Mouse (Mus musculus) limb, embryonic 11.5 days (tissue): Measurements from ENCODE around the gene Lhfpl4. TPM values are rescaled to one million over a fixed set of nuclear protein-coding genes. Genes with fewer than 3 reads are reported as not detected.

Experiments used
- ATAC-seq: fragments of 200-750 bp; cut with Nextera tagmentation; 2 replicates; pipeline ENCODE4 v1.8.0; 2017; ENCODE audit warnings: low read depth; ENCODE audit not compliant: insufficient number of reproducible peaks, low FRiP score, low TSS enrichment
- DNase-seq: peaks from one replicate; pipeline ENCODE4 v3.0.0-alpha.2; 2015; ENCODE audit warnings: low spot score
- H3K27ac ChIP-seq: fragments of 300-500 bp; sonication (generic); replicated peaks from 2 replicates; pipeline ENCODE4 v1.5.1; 2014; ENCODE audit warnings: low read depth, mild to moderate bottlenecking, low read length
- H3K27me3 ChIP-seq: fragments of 300-500 bp; sonication (generic); 2 replicates; pipeline ENCODE4 v1.6.1; 2014; ENCODE audit warnings: mild to moderate bottlenecking, low read length, mixed read lengths; ENCODE audit not compliant: control insufficient read depth, insufficient read depth
- H3K36me3 ChIP-seq: fragments of 300-500 bp; sonication (generic); 2 replicates; pipeline ENCODE4 v1.6.1; 2014; ENCODE audit warnings: mild to moderate bottlenecking, low read length, moderate library complexity, mixed read lengths; ENCODE audit not compliant: control insufficient read depth, insufficient read depth
- H3K4me1 ChIP-seq: fragments of 300-500 bp; sonication (generic); 2 replicates; pipeline ENCODE4 v1.6.1; 2014; ENCODE audit warnings: low read length, mixed read lengths; ENCODE audit not compliant: control insufficient read depth, insufficient read depth
- H3K4me2 ChIP-seq: fragments of 300-500 bp; sonication (generic); 2 replicates; pipeline ENCODE4 v1.6.1; 2014; ENCODE audit warnings: low read depth, mild to moderate bottlenecking, moderate library complexity; ENCODE audit not compliant: severe bottlenecking
- H3K4me3 ChIP-seq: fragments of 300-500 bp; sonication (generic); 2 replicates; pipeline ENCODE4 v1.5.1; 2014; ENCODE audit warnings: low read depth, low read length
- H3K9ac ChIP-seq: fragments of 300-500 bp; sonication (generic); 2 replicates; pipeline ENCODE4 v1.6.1; 2014; ENCODE audit warnings: mild to moderate bottlenecking, low read length
- H3K9me3 ChIP-seq: fragments of 300-500 bp; sonication (generic); 2 replicates; pipeline ENCODE4 v1.6.1; 2016; ENCODE audit warnings: low read length; ENCODE audit not compliant: control insufficient read depth
- WGBS: fragments of 180-500 bp; shearing (Covaris S2); extraction: QIAGEN DNeasy Blood & Tissue Kit; methylation state at CpG from one replicate; pipeline ENCODE4 v1.1.7; 2014; 5-methylcytosine and 5-hydroxymethylcytosine counted together
- polyA plus RNA-seq: library from polyadenylated mRNA; unstranded; fragments of >200 nt; fragmentation: Nextera tagmentation; extraction: Ambion mirVana; gene quantifications from 2 replicates; pipeline ENCODE4 v1.2.1, GENCODE M21; 2014

The Lhfpl4 gene
- polyA plus RNA-seq, 1 experiment from 2014 or later: 0.65 TPM

- 94% methylated on average over 10 of the region's 10 CpGs for WGBS
- H3K4me2 ChIP-seq: no peak overlapping the region
- H3K36me3 ChIP-seq: peaks cover 17% of the 10 kb centered on the region; the same call in 1 of the 2 replicates
- DNase-seq (no peak), ATAC-seq (no peak)
- H3K4me1 ChIP-seq: no peaks in the 10 kb centered on the region
- H3K4me3 ChIP-seq: no peak overlapping the region
- H3K9ac ChIP-seq: no peak overlapping the region
- no peaks in the 10 kb centered on the region for H3K27me3 ChIP-seq
- no peak overlapping the region for H3K27ac ChIP-seq
- H3K9me3 ChIP-seq: no peaks in the 10 kb centered on the region
Measured at GRCm38 (mm10) chr6:113120806-113121205, 74.4 kb downstream of the Lhfpl4 start.

Other genes starting within 250 kb of the Lhfpl4 start
- 4.8 and 5.3 TPM in 2 replicates for gene Srgap3, start 248.1 kb downstream of the Lhfpl4 start, polyA plus RNA-seq
- gene Thumpd3, start 149.2 kb downstream of the Lhfpl4 start, polyA plus RNA-seq: 40.9 and 42.4 TPM in 2 replicates
- 90.7 and 98.6 TPM in 2 replicates for gene Setd5, start 118.0 kb downstream of the Lhfpl4 start, polyA plus RNA-seq
- 41.8 and 47.2 TPM in 2 replicates for gene Mtmr14, start 42.5 kb upstream of the Lhfpl4 start, polyA plus RNA-seq
- gene Cpne9, start 86.9 kb upstream of the Lhfpl4 start, polyA plus RNA-seq: 0.11 TPM in 1 of 2 replicates, not detected in the other
- gene Brpf1, start 111.8 kb upstream of the Lhfpl4 start, polyA plus RNA-seq: 26.4 and 29.2 TPM in 2 replicates
- gene Ogg1, start 131.6 kb upstream of the Lhfpl4 start, polyA plus RNA-seq: 15.1 and 16.2 TPM in 2 replicates
- 62.2 and 62.6 TPM in 2 replicates for gene Camk1, start 148.6 kb upstream of the Lhfpl4 start, polyA plus RNA-seq
- gene Tada3, start 182.5 kb upstream of the Lhfpl4 start, polyA plus RNA-seq: 52.6 and 53.7 TPM in 2 replicates
- gene Arpc4, start 182.7 kb upstream of the Lhfpl4 start, polyA plus RNA-seq: 186 and 197 TPM in 2 replicates
- 2.1 and 3.0 TPM in 2 replicates for gene Ttll3, start 193.9 kb upstream of the Lhfpl4 start, polyA plus RNA-seq
- gene Rpusd3, start 224.0 kb upstream of the Lhfpl4 start, polyA plus RNA-seq: 34.9 and 39.0 TPM in 2 replicates
- not detected in 2 replicates for gene Cidec, start 240.4 kb upstream of the Lhfpl4 start, polyA plus RNA-seq
- 71.0 and 76.1 TPM in 2 replicates for gene Jagn1, start 247.2 kb upstream of the Lhfpl4 start, polyA plus RNA-seq